Mouse (Mus musculus): Measurements from ENCODE around the gene Gm28043.

DNA sequence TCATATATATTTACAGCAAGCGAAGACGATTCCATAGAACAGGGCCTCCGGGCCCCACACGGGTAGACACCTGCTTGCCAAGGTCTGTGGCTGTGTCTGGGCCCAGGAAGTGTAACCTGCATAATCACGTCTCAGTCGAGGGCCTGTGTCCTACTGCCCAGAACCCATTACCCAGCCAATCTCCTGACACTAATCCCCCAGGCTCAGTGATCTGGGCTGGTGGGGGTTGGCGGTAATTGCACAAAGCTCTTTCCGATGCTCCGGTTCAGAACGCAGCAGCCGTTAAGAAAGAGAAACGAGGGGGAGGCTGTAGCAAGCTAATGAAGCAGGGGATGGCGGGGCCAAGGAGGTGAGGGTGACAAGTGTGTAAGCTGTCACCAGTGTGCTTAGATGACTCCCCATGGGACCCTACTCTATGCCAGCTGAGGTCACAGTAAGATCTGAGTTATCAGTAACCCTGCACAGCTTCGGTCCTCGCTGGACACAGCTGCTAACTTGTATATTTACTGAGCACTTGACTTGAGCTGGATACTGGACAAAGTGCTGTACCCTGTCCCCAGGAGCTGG lies 121.9 kb downstream of the Gm28043 start:
- TF ChIP-seq CTCF (IDR thresholded peaks at IDR 0.05; ENCODE audit: borderline replicate concordance, insufficient read depth, low read depth, low read length) (no peak), POLR2A (IDR thresholded peaks at IDR 0.05; ENCODE audit: borderline replicate concordance, insufficient read depth, low read length) (no peak)
